Mouse (Mus musculus) limb, embryonic 14.5 days (tissue): Measurements from ENCODE around the gene Urah. TPM values are rescaled to one million over a fixed set of nuclear protein-coding genes. Genes with fewer than 3 reads are reported as not detected.
A peak's percentile ranks its signal among the peaks of the same experiment; 100 is the strongest.

Source experiments
- ATAC-seq: fragments of 200-750 bp; cut with Nextera tagmentation; 2 replicates; pipeline ENCODE4 v1.8.0; 2017; ENCODE audit warnings: low read depth, moderate number of reproducible peaks, moderate TSS enrichment; ENCODE audit not compliant: low FRiP score
- DNase-seq: peaks from one replicate; pipeline ENCODE4 v3.0.0-alpha.2; 2015; ENCODE audit warnings: low spot score
- H3K27ac ChIP-seq: fragments of 300-500 bp; sonication (generic); replicated peaks from 2 replicates; pipeline ENCODE4 v1.5.1; 2014; ENCODE audit warnings: low read depth, mild to moderate bottlenecking, low read length, moderate library complexity, mixed read lengths
- H3K27me3 ChIP-seq: fragments of 300-500 bp; sonication (generic); 2 replicates; pipeline ENCODE4 v1.6.1; 2014; ENCODE audit warnings: low read length, mixed read lengths; ENCODE audit not compliant: control insufficient read depth, insufficient read depth
- H3K36me3 ChIP-seq: fragments of 300-500 bp; sonication (generic); 2 replicates; pipeline ENCODE4 v1.6.1; 2014; ENCODE audit warnings: mild to moderate bottlenecking, low read length, moderate library complexity, mixed read lengths; ENCODE audit not compliant: control insufficient read depth, insufficient read depth
- H3K4me1 ChIP-seq: fragments of 300-500 bp; sonication (generic); 2 replicates; pipeline ENCODE4 v1.6.1; 2014; ENCODE audit warnings: antibody characterized with exemption, low read length, mixed read lengths; ENCODE audit not compliant: control insufficient read depth, insufficient read depth
- H3K4me2 ChIP-seq: fragments of 300-500 bp; sonication (generic); replicated peaks from 2 replicates; pipeline ENCODE4 v1.6.1; 2014; ENCODE audit warnings: low read depth, mild to moderate bottlenecking, low read length, moderate library complexity; ENCODE audit not compliant: severe bottlenecking
- H3K4me3 ChIP-seq: fragments of 300-500 bp; sonication (generic); replicated peaks from 2 replicates; pipeline ENCODE4 v1.5.1; 2014; ENCODE audit warnings: low read length
- H3K9ac ChIP-seq: fragments of 300-500 bp; sonication (generic); 2 replicates; pipeline ENCODE4 v1.6.1; 2014; ENCODE audit warnings: mild to moderate bottlenecking, low read depth, low read length, moderate library complexity; ENCODE audit not compliant: severe bottlenecking
- H3K9me3 ChIP-seq: fragments of 300-500 bp; sonication (generic); 2 replicates; pipeline ENCODE4 v1.6.1; 2016; ENCODE audit warnings: low read length; ENCODE audit not compliant: control insufficient read depth
- POLR2A ChIP-seq: fragments of 200-500 bp; IDR thresholded peaks from 2 replicates; pipeline ENCODE4 v1.8.0; 2012; ENCODE audit warnings: inconsistent platforms, mild to moderate bottlenecking, moderate library complexity, borderline replicate concordance; ENCODE audit not compliant: insufficient read depth, insufficient read length; ENCODE audit errors: extremely low read depth
- WGBS: fragments of 180-500 bp; shearing (Covaris S2); extraction: QIAGEN DNeasy Blood & Tissue Kit; methylation state at CpG from one replicate; pipeline ENCODE4 v1.1.7; 2014; 5-methylcytosine and 5-hydroxymethylcytosine counted together
- polyA plus RNA-seq, 2 experiments: library from polyadenylated mRNA; depleted of rRNA in 1 of 2; stranded (reverse) in 1 of 2; unstranded in 1 of 2; fragments of >200 nt; fragmentation: Nextera tagmentation in 1 of 2; extraction: Ambion mirVana in 1 of 2; gene quantifications; 2 replicates each; pipeline versions ENCODE4 v1.2.1 to v1.2.3; 2012 to 2014

Gene Urah
- polyA plus RNA-seq, 2 experiments: 2.5 to 9.0 TPM

- Histone ChIP-seq H3K4me2 (no peak overlapping the region), H3K9me3 (no peaks in the 10 kb centered on the region), H3K4me3 (no peak overlapping the region), H3K27ac (no peak overlapping the region), H3K36me3 (no peaks in the 10 kb centered on the region), H3K9ac (no peak overlapping the region), H3K27me3 (peaks cover 7% of the 10 kb centered on the region; the same call in 1 of the 2 replicates), H3K4me1 (no peaks in the 10 kb centered on the region)
- DNase-seq (no peak), ATAC-seq (no peak)
- TF ChIP-seq POLR2A: no peak
- WGBS: 31% methylated on average over 19 of the region's 19 CpGs
Observed at GRCm38 (mm10) chr7:140840750-140841735, 6.2 kb downstream of the Urah start.

GRCm38 (mm10) chr7:140843806-140844205 lies 9.0 kb downstream of the Urah start:
- no peak for TF ChIP-seq POLR2A
- WGBS: 77% methylated on average over 7 of the region's 7 CpGs
- H3K36me3 ChIP-seq: no peaks in the 10 kb centered on the region

GRCm38 (mm10) chr7:140844905-140845665 lies 10.3 kb downstream of the Urah start, which contains the start of gene Scgb1c1:
Scgb1c1 (plus strand) TSS chr7:140845547.
- Histone ChIP-seq H3K36me3 (no peaks in the 10 kb centered on the region), H3K9me3 (no peaks in the 10 kb centered on the region), H3K27ac (no peak within 1 kb of the TSS), H3K4me2 (no peak within 1 kb of the TSS), H3K4me3 (no peak within 1 kb of the TSS), H3K9ac (no peak within 1 kb of the TSS), H3K4me1 (no peaks in the 10 kb centered on the region), H3K27me3 (peaks cover 7% of the 10 kb centered on the region; the same call in 1 of the 2 replicates)
- DNase-seq: peak; percentile 86
- ATAC-seq: peak; percentile 82; the same call in 1 of the 2 replicates
- TF ChIP-seq POLR2A: no peak
- 32% methylated on average over 13 of the region's 14 CpGs for WGBS

More at GRCm38 (mm10) chr7:140843806-140844205, 9.0 kb downstream of the Urah start:
- ATAC-seq (no peak), DNase-seq (no peak)
- H3K27ac ChIP-seq: no peak overlapping the region
- no peaks in the 10 kb centered on the region for H3K9me3 ChIP-seq
- no peak overlapping the region for H3K4me3 ChIP-seq
- H3K27me3 ChIP-seq: peaks cover 7% of the 10 kb centered on the region; the same call in 1 of the 2 replicates
- no peaks in the 10 kb centered on the region for H3K4me1 ChIP-seq
- H3K9ac ChIP-seq: no peak overlapping the region
- H3K4me2 ChIP-seq: no peak overlapping the region

- no peak for DNase-seq
- Histone ChIP-seq H3K27ac (no peak overlapping the region), H3K4me2 (no peak overlapping the region), H3K4me3 (no peak overlapping the region), H3K9me3 (no peaks in the 10 kb centered on the region), H3K9ac (no peak overlapping the region), H3K36me3 (0 out of 2 replicates have a peak, but pooled peaks cover 4% of the 10 kb centered on the region), H3K4me1 (no peaks in the 10 kb centered on the region), H3K27me3 (peaks cover 7% of the 10 kb centered on the region; the same call in 1 of the 2 replicates)
- TF ChIP-seq POLR2A: no peak
- 59% methylated on average over 4 of the region's 4 CpGs for WGBS
- ATAC-seq: no peak
Observed at GRCm38 (mm10) chr7:140845683-140846082, 10.9 kb downstream of the Urah start.

GRCm38 (mm10) chr7:140846676-140847075 lies 11.9 kb downstream of the Urah start:
- Histone ChIP-seq H3K27me3 (0 out of 2 replicates have a peak, but pooled peaks cover 2% of the 10 kb centered on the region), H3K27ac (no peak overlapping the region), H3K9me3 (no peaks in the 10 kb centered on the region), H3K9ac (no peak overlapping the region), H3K4me1 (no peaks in the 10 kb centered on the region), H3K4me2 (no peak overlapping the region), H3K4me3 (no peak overlapping the region), H3K36me3 (peaks cover 11% of the 10 kb centered on the region)
- no peak for TF ChIP-seq POLR2A
- ATAC-seq: no peak
- 81% methylated on average over 10 of the region's 10 CpGs for WGBS
- no peak for DNase-seq
